Mouse (Mus musculus) retina, embryonic 14.5 days (tissue): ENCODE measurements at regions not wholly inside any gene's neighbourhood (a gene's known extent, or its start where the extent isn't known, plus 50 kb on each side); places are given as distances from the start of the nearest gene placed in this dataset.
A peak's percentile ranks its signal among the peaks of the same experiment; 100 is the strongest.

Experiments used
- DNase-seq: peaks from one replicate; pipeline ENCODE4 v3.0.0-alpha.2; 2015; ENCODE audit warnings: low spot score

GRCm38 (mm10) chr1:56206615-56207267 is 430.5 kb downstream of the Hsfy2 start:
- no peak for DNase-seq

GRCm38 (mm10) chr1:56195224-56195623 is 442.0 kb downstream of the Hsfy2 start:
- peak; percentile 5 for DNase-seq

DNA sequence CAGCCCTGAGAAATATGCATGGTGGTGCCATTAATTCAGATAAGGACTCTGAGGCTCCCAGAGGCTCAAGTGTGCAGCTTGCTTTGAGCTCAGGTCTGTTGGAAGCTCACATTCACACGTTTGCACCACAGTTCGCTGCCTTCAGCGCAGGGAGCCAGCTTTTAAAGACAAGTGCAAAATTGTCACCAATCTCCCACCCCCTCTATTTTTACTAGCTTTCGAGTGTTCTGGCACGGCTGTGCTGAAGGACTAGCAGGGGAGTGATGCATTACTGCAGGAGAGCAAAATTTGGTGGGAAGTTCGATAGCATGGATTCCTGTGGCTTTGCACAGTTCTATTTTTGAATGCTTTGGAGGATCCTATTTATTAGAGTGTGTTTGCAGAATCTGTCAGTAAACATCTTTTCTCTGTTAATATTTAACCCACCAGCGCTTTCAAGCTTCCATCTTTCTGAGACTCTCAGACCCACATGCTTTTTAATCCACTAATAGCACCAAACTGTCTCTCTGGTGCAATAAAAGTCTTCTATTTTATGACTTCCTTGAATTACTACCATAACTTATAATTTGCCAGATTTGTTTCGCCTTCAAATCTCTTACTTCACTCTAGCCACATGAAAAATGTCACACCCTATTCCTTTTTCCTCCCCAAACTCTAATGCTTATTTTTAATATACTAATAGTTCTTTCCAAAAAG is 453.6 kb downstream of the Hsfy2 start:
- no peak for DNase-seq

DNA sequence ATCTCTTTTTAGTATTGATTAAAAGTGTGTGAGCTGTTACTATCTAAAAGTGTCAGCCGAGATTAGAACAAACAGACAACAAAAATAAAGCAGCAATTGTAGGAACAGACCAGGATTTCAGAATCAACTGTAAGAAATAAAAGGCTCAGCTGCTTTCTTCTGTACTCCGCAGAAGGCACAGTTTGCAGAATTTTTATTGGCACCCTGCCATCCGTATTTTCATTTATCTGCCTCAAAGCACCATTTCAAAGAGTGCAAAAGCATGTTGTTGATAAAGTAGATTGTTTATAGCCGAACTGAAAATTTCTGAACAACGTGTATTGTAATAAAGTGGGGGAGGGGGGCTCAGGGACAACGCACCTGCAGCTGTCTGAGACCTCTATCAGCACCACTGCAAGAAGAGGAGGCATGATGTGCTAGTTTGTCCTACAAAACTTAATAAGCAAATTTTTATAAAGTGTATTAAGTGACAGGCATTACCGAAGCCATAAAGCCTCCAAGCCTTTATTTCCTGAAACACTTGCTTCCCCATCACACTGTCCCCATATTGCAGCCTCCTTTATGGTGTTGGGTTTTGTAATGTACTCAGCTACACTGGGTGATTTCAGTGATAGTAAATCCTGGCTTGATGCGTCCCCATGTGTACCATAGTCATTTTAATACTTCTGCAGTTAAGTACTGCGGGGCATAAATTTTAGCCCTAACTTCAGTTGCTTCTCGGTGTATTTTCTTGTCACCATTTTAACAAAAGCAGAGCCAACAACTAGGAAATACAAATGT is 457.8 kb downstream of the Hsfy2 start:
- DNase-seq = no peak

- DNase-seq = peak; percentile 10
These were observed 466.1 kb downstream of the Hsfy2 start for GRCm38 (mm10) chr1:56171157-56171556.

DNA sequence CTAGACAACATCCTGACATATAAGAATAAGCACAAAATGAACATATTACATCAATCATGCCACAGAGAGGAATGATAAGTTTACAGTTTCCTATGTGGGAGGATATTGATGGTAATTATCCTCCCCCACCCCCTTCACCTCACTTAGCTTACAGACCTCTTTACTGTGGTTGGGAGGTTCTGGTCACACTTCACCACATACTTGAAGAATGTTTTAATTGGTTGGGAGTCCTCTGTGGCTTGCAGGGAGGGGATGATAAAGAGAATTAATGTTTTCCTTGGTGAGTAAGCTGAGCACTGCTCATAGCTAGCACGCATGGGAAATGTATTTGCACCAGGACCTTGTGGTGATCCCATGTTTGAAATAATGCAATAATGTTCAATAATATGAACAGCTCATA is 468.5 kb downstream of the Hsfy2 start:
- no peak for DNase-seq

DNA sequence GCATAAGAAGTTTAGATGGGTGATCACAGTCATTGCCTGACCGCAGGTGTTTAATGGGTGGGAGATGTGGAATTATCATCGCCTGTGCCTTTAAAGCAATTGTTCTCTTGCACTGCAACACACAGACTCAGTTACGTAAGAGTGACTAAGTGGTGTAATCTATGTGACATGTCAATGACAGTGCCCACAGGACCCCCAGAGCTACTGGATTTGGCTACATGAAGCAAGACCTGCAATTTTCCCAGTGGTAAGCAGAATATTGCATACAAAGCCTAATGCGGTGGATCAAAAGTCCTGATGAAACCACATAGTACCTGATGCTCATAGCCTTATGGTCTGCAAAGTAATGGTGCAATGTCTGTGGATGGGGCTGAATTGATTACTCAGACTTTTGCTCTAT is 469.2 kb downstream of the Hsfy2 start:
- DNase-seq = no peak

DNA sequence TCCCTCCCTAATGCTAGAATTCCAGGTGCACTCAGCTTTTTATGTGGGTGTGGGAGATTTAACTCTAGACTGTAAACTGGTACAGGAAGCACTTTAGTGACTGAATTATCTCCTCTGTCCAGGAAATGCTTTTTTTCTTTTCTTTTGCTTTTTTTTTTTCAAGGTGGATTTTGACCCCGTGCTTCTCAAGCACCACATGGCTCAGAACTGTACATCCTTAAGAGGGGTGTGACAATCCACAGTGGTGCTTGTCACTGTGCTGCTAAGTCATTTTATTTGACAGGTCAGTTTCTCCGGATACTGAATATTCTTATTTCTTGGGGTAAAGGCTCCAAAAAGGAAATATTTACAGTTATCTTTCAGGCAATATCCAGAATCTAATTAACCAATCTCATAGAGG is 472.0 kb downstream of the Hsfy2 start:
- no peak for DNase-seq

DNA sequence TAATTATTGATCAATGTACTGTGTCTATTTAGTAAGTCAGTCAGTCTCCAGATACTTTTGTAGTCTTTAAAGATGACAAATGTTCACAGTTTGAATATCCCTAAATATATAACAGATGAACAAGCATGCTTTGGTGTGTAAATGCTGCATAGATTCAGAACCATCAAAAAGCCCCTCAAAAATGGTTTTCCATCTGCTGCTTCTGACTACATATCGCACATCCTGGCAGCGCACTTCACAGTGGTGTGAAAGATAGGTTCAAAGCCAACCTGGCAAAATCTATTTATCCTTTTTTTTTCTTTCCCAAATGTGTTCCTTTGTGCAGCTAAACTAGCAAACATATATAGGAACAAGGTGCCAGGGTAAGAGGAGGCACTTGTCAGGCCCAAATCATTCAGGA is 472.9 kb downstream of the Hsfy2 start:
- no peak for DNase-seq

- peak; percentile 42 for DNase-seq
These were observed 506.3 kb downstream of the Hsfy2 start for GRCm38 (mm10) chr1:56130951-56131350.

- no peak for DNase-seq
These were observed 547.9 kb downstream of the Hsfy2 start for GRCm38 (mm10) chr1:56089254-56089834.

GRCm38 (mm10) chr1:56088357-56088756 is 548.9 kb downstream of the Hsfy2 start:
- no peak for DNase-seq

GRCm38 (mm10) chr1:56076757-56077156 is 560.5 kb downstream of the Hsfy2 start:
- DNase-seq = no peak

GRCm38 (mm10) chr1:56072255-56072654 is 565.0 kb downstream of the Hsfy2 start:
- no peak for DNase-seq

DNA sequence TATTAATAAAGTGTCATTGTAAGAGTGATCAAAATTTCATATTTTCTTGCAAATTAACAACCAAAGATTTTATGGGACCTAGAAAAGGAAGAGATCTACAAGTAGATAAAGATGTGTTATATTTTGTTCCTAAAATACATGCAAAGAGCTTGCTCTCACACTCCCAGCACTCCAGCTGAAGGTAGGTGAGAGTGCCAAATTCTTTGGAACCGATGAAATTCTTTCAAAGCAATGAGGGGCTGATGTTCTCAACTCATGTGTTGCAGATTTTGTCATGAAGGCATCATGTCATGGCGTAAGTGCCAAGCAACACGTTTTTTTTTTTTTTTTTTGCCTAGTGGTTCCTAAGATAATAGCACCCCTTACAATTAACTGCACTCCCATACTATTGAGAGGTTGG is 573.8 kb downstream of the Hsfy2 start:
- DNase-seq = no peak
